Mouse (Mus musculus) brain, embryonic 14.5 days (tissue): ENCODE data around the gene Lrrc8e.

Source experiments
- CTCF ChIP-seq: fragments of 200-500 bp; IDR thresholded peaks from 2 replicates; pipeline ENCODE4 v1.5.1; 2012; ENCODE audit warnings: inconsistent platforms, mild to moderate bottlenecking, moderate library complexity, borderline replicate concordance; ENCODE audit not compliant: insufficient read depth, insufficient read length; ENCODE audit errors: extremely low read depth
- POLR2A ChIP-seq: fragments of 200-500 bp; IDR thresholded peaks from 2 replicates; pipeline ENCODE4 v1.6.1; 2012; ENCODE audit warnings: mild to moderate bottlenecking, inconsistent platforms, borderline replicate concordance; ENCODE audit not compliant: poor library complexity, insufficient read depth, insufficient read length, severe bottlenecking; ENCODE audit errors: extremely low read depth

GRCm38 (mm10) chr8:4226323-4226722 lies 304 bp upstream of the Lrrc8e start:
- no peak for TF ChIP-seq CTCF
- no peak for TF ChIP-seq POLR2A
